Mouse (Mus musculus) forebrain, embryonic 14.5 days (tissue): ENCODE measurements around the gene Ank2. TPM values are rescaled to one million over a fixed set of nuclear protein-coding genes. Genes with fewer than 3 reads are reported as not detected.
A peak's percentile ranks its signal among the peaks of the same experiment; 100 is the strongest.

Experiments used
- ATAC-seq: fragments of 200-750 bp; cut with Nextera tagmentation; 2 replicates; pipeline ENCODE4 v1.8.0; 2017; ENCODE audit warnings: mild to moderate bottlenecking, moderate library complexity
- DNase-seq: peaks from one replicate; pipeline ENCODE4 v3.0.0-alpha.2; 2015; ENCODE audit warnings: low spot score
- H3K27ac ChIP-seq: fragments of 300-500 bp; sonication (generic); 2 replicates; pipeline ENCODE4 v1.5.1; 2014; ENCODE audit warnings: low read depth, mild to moderate bottlenecking, control low read depth, low read length, moderate library complexity
- H3K27me3 ChIP-seq: fragments of 300-500 bp; sonication (generic); replicated peaks from 2 replicates; pipeline ENCODE4 v1.6.1; 2014; ENCODE audit warnings: low read length, control low read depth, mixed read lengths; ENCODE audit not compliant: control insufficient read depth, insufficient read depth
- H3K36me3 ChIP-seq: fragments of 300-500 bp; sonication (generic); 2 replicates; pipeline ENCODE4 v1.6.1; 2014; ENCODE audit warnings: low read length, control low read depth; ENCODE audit not compliant: control insufficient read depth, insufficient read depth
- H3K4me1 ChIP-seq: fragments of 300-500 bp; sonication (generic); 2 replicates; pipeline ENCODE4 v1.6.1; 2014; ENCODE audit warnings: antibody characterized with exemption, low read length, control low read depth; ENCODE audit not compliant: control insufficient read depth, insufficient read depth
- H3K4me2 ChIP-seq: fragments of 300-500 bp; sonication (generic); 2 replicates; pipeline ENCODE4 v1.6.1; 2014; ENCODE audit warnings: mild to moderate bottlenecking, control low read depth, low read length
- H3K4me3 ChIP-seq: fragments of 300-500 bp; sonication (generic); 2 replicates; pipeline ENCODE4 v1.5.1; 2014; ENCODE audit warnings: low read depth, low read length, control low read depth
- H3K9ac ChIP-seq: fragments of 300-500 bp; sonication (generic); 2 replicates; pipeline ENCODE4 v1.6.1; 2014; ENCODE audit warnings: mild to moderate bottlenecking, low read length, control low read depth, moderate library complexity
- H3K9me3 ChIP-seq: fragments of 300-500 bp; sonication (generic); replicated peaks from 2 replicates; pipeline ENCODE4 v1.6.1; 2016; ENCODE audit warnings: low read length, control low read depth, mixed read lengths; ENCODE audit not compliant: control insufficient read depth
- WGBS: fragments of 180-500 bp; shearing (Covaris S2); extraction: QIAGEN DNeasy Blood & Tissue Kit; methylation state at CpG from one replicate; pipeline ENCODE4 v1.1.7; 2014; 5-methylcytosine and 5-hydroxymethylcytosine counted together
- polyA plus RNA-seq: library from polyadenylated mRNA; unstranded; fragments of >200 nt; fragmentation: Nextera tagmentation; extraction: Ambion mirVana; gene quantifications from 2 replicates; pipeline ENCODE4 v1.2.1, GENCODE M21; 2014

Ank2 gene
- polyA plus RNA-seq, 1 experiment from 2014 or later = 61.8 TPM

DNA sequence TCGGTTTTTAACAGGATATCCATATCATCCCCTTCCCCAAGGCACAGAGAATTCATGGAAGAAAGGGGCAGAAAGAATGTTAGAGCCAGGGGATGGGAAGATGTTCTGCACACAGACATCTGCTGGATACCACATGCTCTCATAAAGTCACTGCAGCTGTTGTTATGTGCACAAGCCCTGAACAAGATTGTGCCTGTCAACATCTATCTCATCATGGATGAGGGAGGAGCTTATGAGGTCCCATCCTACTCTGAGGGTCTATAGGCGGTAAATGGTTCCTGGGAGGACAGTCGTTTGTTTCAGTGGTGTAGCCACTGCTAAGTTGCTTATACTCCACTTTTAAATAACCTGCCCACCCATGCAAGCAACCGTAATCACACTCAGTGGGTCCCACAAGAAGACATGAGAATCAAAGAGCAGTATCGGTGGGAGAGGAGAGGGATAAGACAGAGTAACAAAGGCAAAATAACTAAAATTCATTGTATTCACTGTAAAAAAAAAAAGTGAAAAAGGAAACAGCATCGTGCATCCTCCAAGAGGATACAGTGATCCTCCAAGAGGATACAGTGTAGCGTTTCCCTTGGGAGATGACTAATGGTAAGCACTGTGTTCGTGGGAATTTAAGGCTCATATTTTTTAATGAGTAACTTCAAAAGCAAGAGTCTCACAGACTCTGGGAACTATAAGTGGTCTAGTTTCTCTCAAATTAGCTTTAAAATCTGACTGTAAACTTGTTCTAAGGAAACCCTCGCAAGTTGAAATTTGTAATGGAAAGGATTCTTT is 136.3 kb downstream of the Ank2 start:
- H3K4me1 ChIP-seq = no peaks in the 10 kb centered on the region
- ATAC-seq = no peak
- H3K36me3 ChIP-seq = no peaks in the 10 kb centered on the region
- no peak overlapping the region for H3K4me3 ChIP-seq
- no peaks in the 10 kb centered on the region for H3K27me3 ChIP-seq
- no peak for DNase-seq
- H3K27ac ChIP-seq = no peak overlapping the region
- no peak overlapping the region for H3K9ac ChIP-seq
- H3K9me3 ChIP-seq = no peaks in the 10 kb centered on the region
- H3K4me2 ChIP-seq = no peak overlapping the region
- WGBS = 91% methylated on average over 9 of the region's 9 CpGs

DNA sequence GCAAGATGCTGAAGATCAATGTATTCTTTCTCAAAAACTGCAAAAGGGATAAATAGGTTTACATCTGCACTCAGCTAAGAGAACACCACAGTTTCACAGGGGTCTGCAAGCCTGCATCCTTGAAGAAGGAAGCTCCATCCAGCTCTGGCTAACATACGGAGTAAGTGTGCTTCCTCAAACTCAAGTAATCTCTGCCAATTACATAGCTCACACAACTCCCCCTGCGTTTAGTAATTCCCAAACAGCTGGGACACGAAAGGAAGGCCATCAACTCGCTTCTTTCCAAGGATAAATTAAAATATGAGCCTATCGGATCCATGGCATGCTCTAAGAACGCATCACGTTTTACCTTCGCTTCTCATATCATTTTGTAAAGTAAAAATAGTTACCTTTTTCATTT is 137.3 kb downstream of the Ank2 start:
- ATAC-seq = no peak
- 64% methylated on average over 8 of the region's 8 CpGs for WGBS
- Histone ChIP-seq H3K4me2 (no peak overlapping the region), H3K4me3 (no peak overlapping the region), H3K9ac (no peak overlapping the region), H3K27me3 (no peaks in the 10 kb centered on the region), H3K9me3 (no peaks in the 10 kb centered on the region), H3K27ac (no peak overlapping the region), H3K36me3 (no peaks in the 10 kb centered on the region), H3K4me1 (no peaks in the 10 kb centered on the region)
- no peak for DNase-seq

DNA sequence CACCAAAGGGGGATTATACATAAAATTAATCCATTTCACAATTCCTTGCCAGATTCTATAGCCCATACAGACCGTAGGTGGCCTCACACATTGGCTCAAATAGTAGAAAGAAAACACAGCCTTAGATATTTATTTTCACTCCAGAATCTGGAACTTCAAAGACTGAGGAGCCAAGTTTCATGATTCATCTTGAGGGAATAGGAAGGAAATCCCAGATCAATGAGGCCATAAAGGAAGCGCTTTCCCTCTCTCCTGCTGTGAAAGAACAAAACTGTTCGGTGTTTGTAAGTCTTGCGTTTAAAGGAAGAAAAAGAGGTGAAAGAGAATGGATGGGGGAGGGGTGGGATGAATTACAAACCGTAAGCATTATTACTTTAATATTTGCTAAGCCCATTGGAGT is 137.8 kb downstream of the Ank2 start:
- no peaks in the 10 kb centered on the region for H3K27me3 ChIP-seq
- no peak overlapping the region for H3K9ac ChIP-seq
- no peaks in the 10 kb centered on the region for H3K9me3 ChIP-seq
- no peak overlapping the region for H3K4me3 ChIP-seq
- 17% methylated on average over 5 of the region's 5 CpGs for WGBS
- H3K4me2 ChIP-seq = no peak overlapping the region
- H3K36me3 ChIP-seq = no peaks in the 10 kb centered on the region
- no peak overlapping the region for H3K27ac ChIP-seq
- H3K4me1 ChIP-seq = no peaks in the 10 kb centered on the region
- DNase-seq (no peak), ATAC-seq (no peak)

- Histone ChIP-seq H3K9ac (no peak overlapping the region), H3K27me3 (no peaks in the 10 kb centered on the region), H3K4me1 (no peaks in the 10 kb centered on the region), H3K4me3 (no peak overlapping the region), H3K9me3 (no peaks in the 10 kb centered on the region), H3K36me3 (no peaks in the 10 kb centered on the region), H3K4me2 (no peak overlapping the region), H3K27ac (no peak overlapping the region)
- DNase-seq (no peak), ATAC-seq (no peak)
- WGBS = 49% methylated on average over 5 of the region's 5 CpGs
These were observed 143.9 kb downstream of the Ank2 start for GRCm38 (mm10) chr3:127355252-127355651.

- DNase-seq (no peak), ATAC-seq (no peak)
- no peak overlapping the region for H3K9ac ChIP-seq
- no peaks in the 10 kb centered on the region for H3K4me1 ChIP-seq
- no peaks in the 10 kb centered on the region for H3K27me3 ChIP-seq
- H3K27ac ChIP-seq = no peak overlapping the region
- peaks cover 7% of the 10 kb centered on the region; the same call in 1 of the 2 replicates for H3K9me3 ChIP-seq
- H3K36me3 ChIP-seq = no peaks in the 10 kb centered on the region
- H3K4me2 ChIP-seq = no peak overlapping the region
- no peak overlapping the region for H3K4me3 ChIP-seq
- 88% methylated on average over 9 of the region's 9 CpGs for WGBS
These were observed 148.4 kb downstream of the Ank2 start for GRCm38 (mm10) chr3:127350602-127351362.

DNA sequence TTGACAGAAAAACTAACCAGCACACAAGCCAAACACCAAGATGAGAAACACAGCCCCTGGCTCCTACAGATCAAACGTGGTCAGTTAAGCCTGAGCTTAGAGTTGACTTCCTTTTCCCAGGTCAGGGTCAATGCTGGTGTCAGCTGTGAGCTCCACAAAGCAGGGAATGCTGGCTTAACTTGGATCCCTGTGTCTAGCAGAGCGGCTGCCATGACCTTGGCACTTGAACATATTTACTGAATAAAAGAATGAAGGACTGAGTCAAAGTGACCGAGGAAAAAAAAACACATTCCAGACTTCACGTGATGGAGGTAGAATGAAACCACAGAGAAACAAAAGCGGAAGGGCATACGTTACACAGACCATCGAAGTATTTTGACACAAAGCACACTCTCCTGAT is 150.2 kb downstream of the Ank2 start:
- no peak overlapping the region for H3K4me2 ChIP-seq
- no peaks in the 10 kb centered on the region for H3K27me3 ChIP-seq
- H3K4me1 ChIP-seq = no peaks in the 10 kb centered on the region
- peaks cover 7% of the 10 kb centered on the region; the same call in 1 of the 2 replicates for H3K9me3 ChIP-seq
- no peak overlapping the region for H3K4me3 ChIP-seq
- ATAC-seq = no peak
- 86% methylated on average over 7 of the region's 7 CpGs for WGBS
- no peak overlapping the region for H3K9ac ChIP-seq
- no peaks in the 10 kb centered on the region for H3K36me3 ChIP-seq
- no peak for DNase-seq
- no peak overlapping the region for H3K27ac ChIP-seq

DNA sequence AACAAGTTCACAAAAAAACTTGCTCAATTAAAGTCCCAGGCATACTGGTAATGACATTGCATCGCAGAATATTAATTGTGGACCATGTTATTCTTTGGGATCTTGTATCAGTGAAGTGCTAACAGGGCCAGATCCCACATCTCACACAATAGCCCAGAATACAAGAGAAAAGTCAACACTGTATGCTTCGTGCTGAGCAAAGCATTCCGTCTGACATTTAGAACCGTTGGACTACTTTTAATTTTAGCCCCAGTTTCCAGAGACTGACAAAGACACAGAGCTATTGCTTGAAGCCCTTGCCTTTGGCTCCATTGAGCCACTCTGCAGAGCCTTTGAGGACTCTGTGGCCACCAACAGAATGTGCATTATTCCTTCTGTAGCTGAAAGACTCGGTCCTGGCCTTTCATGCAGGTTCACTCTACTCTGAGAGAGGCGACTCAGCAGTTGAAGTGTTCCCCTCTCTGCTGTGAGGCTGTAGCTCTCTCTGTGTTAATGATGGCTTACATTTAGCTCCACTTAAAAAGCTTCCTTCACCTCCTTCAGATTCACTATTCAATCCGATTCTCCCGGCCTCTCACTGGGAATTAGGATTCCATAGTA is 153.2 kb downstream of the Ank2 start:
- DNase-seq = peak; percentile 49
- WGBS = 51% methylated on average over 8 of the region's 8 CpGs
- peaks cover 7% of the 10 kb centered on the region; the same call in 1 of the 2 replicates for H3K9me3 ChIP-seq

DNA sequence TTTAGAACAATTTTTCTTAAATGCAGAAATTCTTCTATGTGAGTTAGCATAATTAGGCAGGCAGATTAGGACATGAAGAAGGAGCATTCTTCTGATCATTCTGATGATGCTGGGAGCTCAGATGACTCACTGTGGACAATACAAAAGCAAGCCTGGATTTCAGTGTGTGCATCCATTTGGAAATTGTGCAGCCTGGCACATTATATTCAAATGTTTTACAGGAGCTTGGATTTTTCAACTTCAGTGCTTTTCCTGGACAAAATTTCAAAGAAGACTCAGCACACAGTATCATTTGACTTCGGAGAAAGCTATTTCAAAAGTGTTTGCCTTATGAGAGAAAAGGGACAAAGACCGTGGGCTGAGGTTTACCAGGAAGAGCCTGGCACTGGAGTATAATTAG is 157.8 kb downstream of the Ank2 start:
- no peaks in the 10 kb centered on the region for H3K36me3 ChIP-seq
- ATAC-seq = no peak
- no peaks in the 10 kb centered on the region for H3K27me3 ChIP-seq
- no peak overlapping the region for H3K9ac ChIP-seq
- no peak overlapping the region for H3K4me3 ChIP-seq
- H3K4me1 ChIP-seq = no peaks in the 10 kb centered on the region
- no peak overlapping the region for H3K27ac ChIP-seq
- no peak for DNase-seq
- H3K9me3 ChIP-seq = no peaks in the 10 kb centered on the region
- no peak overlapping the region for H3K4me2 ChIP-seq
- WGBS = 44% methylated on average over 2 of the region's 2 CpGs

More for the DNA sequence above, 153.2 kb downstream of the Ank2 start:
- no peaks in the 10 kb centered on the region for H3K4me1 ChIP-seq
- ATAC-seq = peak; percentile 62
- H3K36me3 ChIP-seq = no peaks in the 10 kb centered on the region
- H3K4me2 ChIP-seq = no peak overlapping the region
- no peak overlapping the region for H3K9ac ChIP-seq
- H3K27me3 ChIP-seq = no peaks in the 10 kb centered on the region
- 0 out of 2 replicates have a peak overlapping the region, but pooled peaks have one; percentile 22 for H3K27ac ChIP-seq
- no peak overlapping the region for H3K4me3 ChIP-seq
